Mouse (Mus musculus): Measurements from ENCODE around the gene Panx2. TPM values are rescaled to one million over a fixed set of nuclear protein-coding genes. Genes with fewer than 3 reads are reported as not detected.
A peak's percentile ranks its signal among the peaks of the same experiment; 100 is the strongest.

Panx2 gene
- polyA plus RNA-seq, 1 experiment, result 2.8 TPM

- Histone ChIP-seq H3K27me3 (ENCODE audit: control insufficient read depth, insufficient read depth, low read length, poor library complexity, severe bottlenecking) (peaks cover 2% of the 10 kb centered on the region; the same call in 1 of the 2 replicates), H3K9me3 (replicated peaks; ENCODE audit: control insufficient read depth, insufficient read depth, low read length, poor library complexity, severe bottlenecking) (no peaks in the 10 kb centered on the region), H3K4me1 (ENCODE audit: control insufficient read depth, insufficient read depth, low read length) (peaks cover 2% of the 10 kb centered on the region), H3K4me3 (ENCODE audit: low read depth, low read length) (no peak overlapping the region), H3K27ac (ENCODE audit: insufficient read depth, low read length) (no peak overlapping the region), H3K9ac (ENCODE audit: low read depth, poor library complexity, severe bottlenecking) (no peak overlapping the region), H3K36me3 (ENCODE audit: control insufficient read depth, insufficient read depth, low read length, poor library complexity, severe bottlenecking) (no peaks in the 10 kb centered on the region)
- TF ChIP-seq POLR2A (IDR thresholded peaks at IDR 0.05; ENCODE audit: insufficient read depth, low read length) (no peak), EP300 (IDR thresholded peaks at IDR 0.05; ENCODE audit: insufficient read depth, low read depth, low read length) (no peak), CTCF (IDR thresholded peaks at IDR 0.05; ENCODE audit: low read depth, low read length) (no peak)
Measured at GRCm38 (mm10) chr15:89062518-89062910, 3.0 kb downstream of the Panx2 start.

- Histone ChIP-seq H3K27ac (ENCODE audit: insufficient read depth, low read length) (no peak overlapping the region), H3K4me3 (ENCODE audit: low read depth, low read length) (no peak overlapping the region), H3K4me1 (ENCODE audit: control insufficient read depth, insufficient read depth, low read length) (peaks cover 2% of the 10 kb centered on the region), H3K9me3 (replicated peaks; ENCODE audit: control insufficient read depth, insufficient read depth, low read length, poor library complexity, severe bottlenecking) (no peaks in the 10 kb centered on the region), H3K9ac (ENCODE audit: low read depth, poor library complexity, severe bottlenecking) (no peak overlapping the region), H3K36me3 (ENCODE audit: control insufficient read depth, insufficient read depth, low read length, poor library complexity, severe bottlenecking) (no peaks in the 10 kb centered on the region), H3K27me3 (ENCODE audit: control insufficient read depth, insufficient read depth, low read length, poor library complexity, severe bottlenecking) (peaks cover 2% of the 10 kb centered on the region; the same call in 1 of the 2 replicates)
- TF ChIP-seq CTCF (IDR thresholded peaks at IDR 0.05; ENCODE audit: low read depth, low read length) (no peak), EP300 (IDR thresholded peaks at IDR 0.05; ENCODE audit: insufficient read depth, low read depth, low read length) (no peak), POLR2A (IDR thresholded peaks at IDR 0.05; ENCODE audit: insufficient read depth, low read length) (no peak)
Measured at GRCm38 (mm10) chr15:89063001-89063400, 3.5 kb downstream of the Panx2 start.

- peaks cover 2% of the 10 kb centered on the region for H3K4me1 ChIP-seq (ENCODE audit: control insufficient read depth, insufficient read depth, low read length)
- H3K4me3 ChIP-seq (ENCODE audit: low read depth, low read length), result no peak overlapping the region
- H3K36me3 ChIP-seq (ENCODE audit: control insufficient read depth, insufficient read depth, low read length, poor library complexity, severe bottlenecking), result no peaks in the 10 kb centered on the region
- H3K27me3 ChIP-seq (ENCODE audit: control insufficient read depth, insufficient read depth, low read length, poor library complexity, severe bottlenecking), result no peaks in the 10 kb centered on the region
- no peak overlapping the region for H3K27ac ChIP-seq (ENCODE audit: insufficient read depth, low read length)
- TF ChIP-seq POLR2A (IDR thresholded peaks at IDR 0.05; ENCODE audit: insufficient read depth, low read length), result no peak
- no peak for TF ChIP-seq EP300 (IDR thresholded peaks at IDR 0.05; ENCODE audit: insufficient read depth, low read depth, low read length)
- TF ChIP-seq CTCF (IDR thresholded peaks at IDR 0.05; ENCODE audit: low read depth, low read length), result no peak
- no peak overlapping the region for H3K9ac ChIP-seq (ENCODE audit: low read depth, poor library complexity, severe bottlenecking)
- H3K9me3 ChIP-seq (replicated peaks; ENCODE audit: control insufficient read depth, insufficient read depth, low read length, poor library complexity, severe bottlenecking), result no peaks in the 10 kb centered on the region
Measured at GRCm38 (mm10) chr15:89063536-89063935, 4.0 kb downstream of the Panx2 start.

GRCm38 (mm10) chr15:89064891-89065290, 5.4 kb downstream of the Panx2 start:
- Histone ChIP-seq H3K27ac (ENCODE audit: insufficient read depth, low read length) (no peak overlapping the region), H3K9me3 (replicated peaks; ENCODE audit: control insufficient read depth, insufficient read depth, low read length, poor library complexity, severe bottlenecking) (no peaks in the 10 kb centered on the region), H3K4me1 (ENCODE audit: control insufficient read depth, insufficient read depth, low read length) (no peaks in the 10 kb centered on the region), H3K4me3 (ENCODE audit: low read depth, low read length) (no peak overlapping the region), H3K27me3 (ENCODE audit: control insufficient read depth, insufficient read depth, low read length, poor library complexity, severe bottlenecking) (no peaks in the 10 kb centered on the region), H3K9ac (ENCODE audit: low read depth, poor library complexity, severe bottlenecking) (no peak overlapping the region), H3K36me3 (ENCODE audit: control insufficient read depth, insufficient read depth, low read length, poor library complexity, severe bottlenecking) (no peaks in the 10 kb centered on the region)
- TF ChIP-seq POLR2A (IDR thresholded peaks at IDR 0.05; ENCODE audit: insufficient read depth, low read length) (no peak), EP300 (IDR thresholded peaks at IDR 0.05; ENCODE audit: insufficient read depth, low read depth, low read length) (no peak), CTCF (IDR thresholded peaks at IDR 0.05; ENCODE audit: low read depth, low read length) (no peak)

GRCm38 (mm10) chr15:89067609-89068008, 8.1 kb downstream of the Panx2 start:
- no peaks in the 10 kb centered on the region for H3K36me3 ChIP-seq (ENCODE audit: control insufficient read depth, insufficient read depth, low read length, poor library complexity, severe bottlenecking)
- no peak overlapping the region for H3K9ac ChIP-seq (ENCODE audit: low read depth, poor library complexity, severe bottlenecking)
- H3K9me3 ChIP-seq (replicated peaks; ENCODE audit: control insufficient read depth, insufficient read depth, low read length, poor library complexity, severe bottlenecking), result no peaks in the 10 kb centered on the region
- peak overlapping the region; percentile 29 for H3K4me3 ChIP-seq (ENCODE audit: low read depth, low read length)
- H3K27ac ChIP-seq (ENCODE audit: insufficient read depth, low read length), result no peak overlapping the region
- TF ChIP-seq CTCF (IDR thresholded peaks at IDR 0.05; ENCODE audit: low read depth, low read length) (no peak), EP300 (IDR thresholded peaks at IDR 0.05; ENCODE audit: insufficient read depth, low read depth, low read length) (no peak), POLR2A (IDR thresholded peaks at IDR 0.05; ENCODE audit: insufficient read depth, low read length) (no peak)
- no peaks in the 10 kb centered on the region for H3K27me3 ChIP-seq (ENCODE audit: control insufficient read depth, insufficient read depth, low read length, poor library complexity, severe bottlenecking)
- H3K4me1 ChIP-seq (ENCODE audit: control insufficient read depth, insufficient read depth, low read length), result no peaks in the 10 kb centered on the region

GRCm38 (mm10) chr15:89068226-89068625, 8.7 kb downstream of the Panx2 start:
- TF ChIP-seq POLR2A (IDR thresholded peaks at IDR 0.05; ENCODE audit: insufficient read depth, low read length), result no peak
- TF ChIP-seq CTCF (IDR thresholded peaks at IDR 0.05; ENCODE audit: low read depth, low read length), result no peak
- TF ChIP-seq EP300 (IDR thresholded peaks at IDR 0.05; ENCODE audit: insufficient read depth, low read depth, low read length), result no peak
- Histone ChIP-seq H3K4me3 (ENCODE audit: low read depth, low read length) (peak overlapping the region; percentile 29), H3K9ac (ENCODE audit: low read depth, poor library complexity, severe bottlenecking) (no peak overlapping the region), H3K36me3 (ENCODE audit: control insufficient read depth, insufficient read depth, low read length, poor library complexity, severe bottlenecking) (no peaks in the 10 kb centered on the region), H3K27me3 (ENCODE audit: control insufficient read depth, insufficient read depth, low read length, poor library complexity, severe bottlenecking) (no peaks in the 10 kb centered on the region), H3K9me3 (replicated peaks; ENCODE audit: control insufficient read depth, insufficient read depth, low read length, poor library complexity, severe bottlenecking) (no peaks in the 10 kb centered on the region), H3K4me1 (ENCODE audit: control insufficient read depth, insufficient read depth, low read length) (no peaks in the 10 kb centered on the region), H3K27ac (ENCODE audit: insufficient read depth, low read length) (no peak overlapping the region)

Measured in ES-Bruce4 (cell line).